Mouse (Mus musculus): Measurements from ENCODE around the gene Itih1. TPM values are rescaled to one million over a fixed set of nuclear protein-coding genes. Genes with fewer than 3 reads are reported as not detected.

Gene Itih1
- polyA plus RNA-seq, 1 experiment = 0.20 TPM

DNA sequence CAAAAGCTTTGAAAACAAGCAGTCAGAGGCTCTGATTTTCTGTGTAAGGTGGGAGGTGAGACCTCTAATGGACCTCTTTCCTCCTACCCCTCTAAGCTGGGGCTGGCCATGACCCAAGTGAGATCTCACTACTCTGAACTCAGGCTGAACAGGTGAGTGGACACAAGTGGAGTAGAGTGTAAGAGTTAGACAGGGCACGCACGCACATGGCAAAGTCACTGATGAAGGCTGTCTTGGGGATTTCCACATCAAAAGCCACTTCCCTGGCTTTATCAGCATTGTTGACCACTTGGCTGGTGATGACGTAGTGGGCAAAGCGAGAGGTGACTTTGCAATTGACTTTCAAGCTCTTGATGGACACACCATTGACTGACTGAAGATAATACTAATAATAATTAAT lies 835 bp downstream of the Itih1 start:
- peaks cover 5% of the 10 kb centered on the region for H3K9me3 ChIP-seq
- peaks cover 36% of the 10 kb centered on the region for H3K27me3 ChIP-seq (replicated peaks)
- H3K4me3 ChIP-seq (replicated peaks) = no peak overlapping the region
- no peaks in the 10 kb centered on the region for H3K36me3 ChIP-seq (replicated peaks; ENCODE audit: low read length)
- TF ChIP-seq GATA1 (IDR thresholded peaks at IDR 0.05; ENCODE audit: borderline replicate concordance, low read length) = no peak
- TF ChIP-seq FLI1 (IDR thresholded peaks at IDR 0.05; ENCODE audit: low read length) = no peak
- peaks cover 58% of the 10 kb centered on the region for H3K4me1 ChIP-seq

- no peak overlapping the region for H3K4me3 ChIP-seq (replicated peaks)
- H3K36me3 ChIP-seq (replicated peaks; ENCODE audit: low read length) = no peaks in the 10 kb centered on the region
- H3K27me3 ChIP-seq (replicated peaks) = peaks cover 76% of the 10 kb centered on the region
- H3K4me1 ChIP-seq = no peaks in the 10 kb centered on the region; the same call in 1 of the 2 replicates
- TF ChIP-seq FLI1 (IDR thresholded peaks at IDR 0.05; ENCODE audit: low read length) (no peak), GATA1 (IDR thresholded peaks at IDR 0.05; ENCODE audit: borderline replicate concordance, low read length) (no peak)
- no peaks in the 10 kb centered on the region for H3K9me3 ChIP-seq
Observed at GRCm38 (mm10) chr14:30933351-30933750, 9.7 kb downstream of the Itih1 start.

- H3K9me3 ChIP-seq = peaks cover 12% of the 10 kb centered on the region
- peaks cover 56% of the 10 kb centered on the region for H3K27me3 ChIP-seq (replicated peaks)
- no peaks in the 10 kb centered on the region for H3K36me3 ChIP-seq (replicated peaks; ENCODE audit: low read length)
- TF ChIP-seq FLI1 (IDR thresholded peaks at IDR 0.05; ENCODE audit: low read length) (no peak), GATA1 (IDR thresholded peaks at IDR 0.05; ENCODE audit: borderline replicate concordance, low read length) (no peak)
- H3K4me3 ChIP-seq (replicated peaks) = no peak overlapping the region
- H3K4me1 ChIP-seq = no peaks in the 10 kb centered on the region; the same call in 1 of the 2 replicates
Observed at GRCm38 (mm10) chr14:30930386-30930785, 12.7 kb downstream of the Itih1 start.

- Histone ChIP-seq H3K27me3 (replicated peaks) (peaks cover 45% of the 10 kb centered on the region), H3K4me3 (replicated peaks) (no peak overlapping the region), H3K36me3 (replicated peaks; ENCODE audit: low read length) (no peaks in the 10 kb centered on the region), H3K4me1 (peaks cover 6% of the 10 kb centered on the region), H3K9me3 (peaks cover 12% of the 10 kb centered on the region)
- TF ChIP-seq FLI1 (IDR thresholded peaks at IDR 0.05; ENCODE audit: low read length) (no peak), GATA1 (IDR thresholded peaks at IDR 0.05; ENCODE audit: borderline replicate concordance, low read length) (no peak)
Observed at GRCm38 (mm10) chr14:30925492-30925891, 17.6 kb downstream of the Itih1 start.

GRCm38 (mm10) chr14:30923375-30924105 lies 19.5 kb downstream of the Itih1 start, which contains the start of gene Itih3:
Itih3 (minus strand) TSS chr14:30923760.
- H3K9me3 ChIP-seq = peaks cover 12% of the 10 kb centered on the region
- peaks cover 8% of the 10 kb centered on the region for H3K4me1 ChIP-seq
- TF ChIP-seq GATA1 (IDR thresholded peaks at IDR 0.05; ENCODE audit: borderline replicate concordance, low read length) (no peak), FLI1 (IDR thresholded peaks at IDR 0.05; ENCODE audit: low read length) (no peak)
- H3K4me3 ChIP-seq (replicated peaks) = no peak within 1 kb of the TSS
- peaks cover 40% of the 10 kb centered on the region for H3K27me3 ChIP-seq (replicated peaks)
- H3K36me3 ChIP-seq (replicated peaks; ENCODE audit: low read length) = no peaks in the 10 kb centered on the region

DNA sequence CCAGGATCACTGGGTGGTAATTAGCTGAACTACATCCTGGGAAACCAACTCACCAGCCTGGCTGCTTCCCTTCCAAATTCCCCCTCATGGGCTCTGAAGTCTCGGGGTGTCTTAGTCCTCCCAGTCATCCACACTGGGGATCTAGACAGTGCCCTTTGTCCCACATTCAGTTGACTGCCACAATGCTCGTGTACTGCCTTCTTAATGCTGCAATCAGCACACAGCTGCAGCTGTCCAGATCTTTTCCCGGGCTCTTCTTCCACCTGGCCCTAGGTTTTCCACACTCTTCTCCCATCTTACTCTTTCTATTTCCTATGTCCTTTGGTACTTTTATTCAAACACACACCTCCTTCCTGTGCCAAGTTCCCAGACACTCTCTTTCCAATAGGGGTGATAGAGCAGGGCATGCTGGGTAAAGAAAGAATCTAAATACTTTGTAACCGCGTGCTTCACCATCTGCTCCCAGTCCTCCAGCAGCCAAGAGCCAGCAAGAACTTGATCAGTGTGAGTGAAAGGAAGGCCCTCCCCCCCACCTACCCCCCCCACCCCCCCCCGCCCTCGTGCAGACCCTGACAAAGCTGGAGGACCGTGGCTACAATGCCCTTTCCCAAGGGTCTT lies 20.9 kb downstream of the Itih1 start:
- TF ChIP-seq GATA1 (IDR thresholded peaks at IDR 0.05; ENCODE audit: borderline replicate concordance, low read length) (no peak), FLI1 (IDR thresholded peaks at IDR 0.05; ENCODE audit: low read length) (no peak)
- H3K4me3 ChIP-seq (replicated peaks) = no peak overlapping the region
- peaks cover 48% of the 10 kb centered on the region for H3K27me3 ChIP-seq (replicated peaks)
- H3K36me3 ChIP-seq (replicated peaks; ENCODE audit: low read length) = no peaks in the 10 kb centered on the region
- H3K4me1 ChIP-seq = peaks cover 8% of the 10 kb centered on the region
- H3K9me3 ChIP-seq = peaks cover 8% of the 10 kb centered on the region

DNA sequence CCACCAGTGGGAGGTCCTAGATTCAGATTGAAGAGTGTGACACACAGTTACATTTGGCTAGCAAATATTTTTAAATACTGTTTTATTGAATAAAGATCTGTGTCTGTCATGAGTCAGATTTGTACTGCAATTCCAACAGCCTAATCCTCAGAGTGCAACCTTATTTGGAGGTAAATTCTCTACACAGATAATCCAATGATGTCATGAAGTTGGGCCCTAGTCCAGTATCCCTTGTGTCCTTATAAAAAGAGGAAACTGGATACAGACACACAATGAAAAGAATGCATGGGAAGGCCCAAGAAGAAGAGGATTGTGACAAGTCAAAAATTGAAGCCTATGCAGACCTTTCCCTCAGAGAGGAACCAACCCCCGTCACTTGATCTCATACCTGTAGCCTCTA lies 26.6 kb downstream of the Itih1 start:
- H3K4me3 ChIP-seq (replicated peaks) = no peak overlapping the region
- H3K36me3 ChIP-seq (replicated peaks; ENCODE audit: low read length) = no peaks in the 10 kb centered on the region
- peaks cover 12% of the 10 kb centered on the region for H3K4me1 ChIP-seq
- H3K9me3 ChIP-seq = no peaks in the 10 kb centered on the region
- peaks cover 58% of the 10 kb centered on the region for H3K27me3 ChIP-seq (replicated peaks)
- TF ChIP-seq FLI1 (IDR thresholded peaks at IDR 0.05; ENCODE audit: low read length) = no peak
- TF ChIP-seq GATA1 (IDR thresholded peaks at IDR 0.05; ENCODE audit: borderline replicate concordance, low read length) = no peak

DNA sequence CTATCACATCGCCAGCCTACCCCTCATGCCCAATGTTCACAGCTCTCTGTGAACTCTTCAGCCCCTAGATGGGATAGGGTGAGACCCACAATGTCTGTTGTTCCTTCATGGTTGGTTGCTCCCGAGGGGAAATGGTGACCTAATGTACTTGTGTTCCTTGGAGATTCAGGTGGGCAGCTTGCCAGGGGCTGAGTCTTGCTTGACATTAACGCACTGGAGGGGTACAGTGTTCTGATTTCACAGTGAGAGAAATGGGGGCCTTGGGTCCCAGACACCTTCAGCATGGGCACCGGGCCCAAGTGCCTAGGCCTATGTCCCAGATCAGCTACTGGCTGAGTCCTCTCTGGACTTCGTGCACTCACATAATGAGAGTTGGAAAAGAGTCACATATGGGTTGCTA lies 29.7 kb downstream of the Itih1 start:
- H3K9me3 ChIP-seq = no peaks in the 10 kb centered on the region
- no peaks in the 10 kb centered on the region for H3K36me3 ChIP-seq (replicated peaks; ENCODE audit: low read length)
- no peak for TF ChIP-seq GATA1 (IDR thresholded peaks at IDR 0.05; ENCODE audit: borderline replicate concordance, low read length)
- TF ChIP-seq FLI1 (IDR thresholded peaks at IDR 0.05; ENCODE audit: low read length) = no peak
- peaks cover 5% of the 10 kb centered on the region; the same call in 1 of the 2 replicates for H3K4me1 ChIP-seq
- H3K4me3 ChIP-seq (replicated peaks) = no peak overlapping the region
- peaks cover 46% of the 10 kb centered on the region for H3K27me3 ChIP-seq (replicated peaks)

DNA sequence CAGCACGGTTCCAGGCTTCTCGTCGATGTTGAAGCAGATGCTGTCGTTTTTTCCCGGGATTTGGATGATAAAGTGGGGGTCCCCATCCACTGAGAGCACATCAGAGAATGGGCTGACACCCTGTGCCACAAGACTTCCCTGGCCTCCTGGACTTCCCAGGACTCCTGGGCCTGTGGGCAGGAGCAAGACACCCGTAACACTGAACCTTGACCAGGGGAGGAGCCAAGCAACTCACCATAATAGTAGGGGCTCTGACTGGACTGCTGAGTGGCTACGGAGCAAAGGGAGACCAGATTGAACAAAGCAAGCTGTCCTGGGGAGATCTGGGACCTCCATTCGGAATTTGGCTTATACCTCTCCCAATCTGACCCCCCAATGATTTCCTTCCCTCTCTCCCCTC lies 30.4 kb downstream of the Itih1 start:
- H3K27me3 ChIP-seq (replicated peaks) = peaks cover 40% of the 10 kb centered on the region
- H3K4me3 ChIP-seq (replicated peaks) = no peak overlapping the region
- no peaks in the 10 kb centered on the region for H3K9me3 ChIP-seq
- TF ChIP-seq FLI1 (IDR thresholded peaks at IDR 0.05; ENCODE audit: low read length) = no peak
- no peak for TF ChIP-seq GATA1 (IDR thresholded peaks at IDR 0.05; ENCODE audit: borderline replicate concordance, low read length)
- H3K4me1 ChIP-seq = peaks cover 13% of the 10 kb centered on the region
- no peaks in the 10 kb centered on the region for H3K36me3 ChIP-seq (replicated peaks; ENCODE audit: low read length)

- H3K27me3 ChIP-seq (replicated peaks) = peaks cover 36% of the 10 kb centered on the region
- H3K4me3 ChIP-seq (replicated peaks) = no peak overlapping the region
- TF ChIP-seq FLI1 (IDR thresholded peaks at IDR 0.05; ENCODE audit: low read length) = no peak
- H3K4me1 ChIP-seq = peaks cover 23% of the 10 kb centered on the region
- H3K9me3 ChIP-seq = no peaks in the 10 kb centered on the region
- no peaks in the 10 kb centered on the region for H3K36me3 ChIP-seq (replicated peaks; ENCODE audit: low read length)
Observed at GRCm38 (mm10) chr14:30911141-30911540, 31.9 kb downstream of the Itih1 start.
